Mouse (Mus musculus) left cerebral cortex, adult 9 months (tissue): ENCODE measurements around the gene Asic2.

Source experiments
- DNase-seq, 2 experiments: peaks; one replicate each; pipeline ENCODE4 v3.0.0; 2022; ENCODE audit warnings: low spot score in 2 of 2

The Asic2 gene

DNA sequence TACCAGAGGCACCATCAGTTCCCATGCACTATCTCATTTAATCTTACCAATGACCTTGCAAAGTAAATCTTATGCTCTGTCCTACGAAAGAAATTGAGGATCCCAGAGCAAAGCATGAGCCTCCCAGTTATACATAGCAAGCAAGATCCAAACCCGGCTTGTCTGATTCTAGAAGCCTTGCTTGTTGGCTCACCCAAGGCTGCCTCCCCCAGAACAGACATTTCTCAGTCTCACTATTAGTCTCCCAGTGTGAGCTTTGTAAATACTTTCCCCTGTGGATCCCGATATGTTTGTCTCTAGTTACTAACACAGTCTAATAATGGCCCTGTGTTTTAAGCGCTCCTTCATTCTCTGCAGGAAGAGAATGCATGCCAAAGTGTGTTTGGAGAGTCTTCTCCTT is 446.4 kb downstream of the Asic2 start:
- DNase-seq = no peak

DNA sequence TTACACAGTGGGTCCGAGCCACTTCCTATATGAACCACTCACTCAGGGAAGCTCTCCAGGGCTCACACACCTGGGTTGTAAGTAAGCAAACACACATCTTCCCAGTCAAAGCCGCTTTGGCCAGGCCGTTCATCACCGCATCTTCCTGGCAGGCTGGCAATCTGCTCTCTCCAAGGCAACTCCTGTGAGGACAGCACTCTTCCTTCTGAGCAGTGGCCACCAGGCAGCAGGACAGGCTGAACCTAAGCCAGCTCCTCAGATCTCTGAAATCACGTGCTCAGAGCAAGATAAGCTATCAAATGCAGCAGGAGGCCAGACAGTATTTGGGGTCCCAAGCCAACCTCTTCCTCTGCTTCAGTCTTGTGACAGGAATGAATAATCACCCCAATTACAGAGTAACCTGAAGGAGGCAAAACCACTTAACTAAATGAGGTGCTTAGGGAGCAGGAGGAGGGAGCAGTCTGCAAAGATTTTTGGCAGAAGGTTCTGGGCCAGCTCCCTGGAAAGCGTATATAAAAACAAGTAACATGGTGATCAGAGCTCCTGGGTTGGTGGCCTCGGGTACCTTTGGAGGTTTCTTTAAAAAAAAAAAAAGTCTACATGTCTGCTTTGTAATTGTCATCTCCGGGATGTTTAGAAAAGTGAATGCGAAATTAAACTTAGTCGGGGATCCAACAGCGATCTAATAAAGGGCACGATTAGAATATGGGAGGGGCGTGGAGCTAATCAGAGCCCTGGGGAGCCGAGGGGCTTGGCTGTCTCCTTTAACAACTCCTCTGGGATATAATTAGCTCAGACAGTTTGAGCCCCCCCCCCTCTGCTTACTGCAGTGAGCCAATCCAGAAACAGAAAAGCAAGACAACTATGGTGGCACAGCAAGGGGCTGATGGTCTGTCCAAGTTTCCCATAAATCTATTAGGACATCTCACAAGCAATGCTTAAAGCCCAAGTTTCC is 450.0 kb downstream of the Asic2 start:
- no peak for DNase-seq

DNA sequence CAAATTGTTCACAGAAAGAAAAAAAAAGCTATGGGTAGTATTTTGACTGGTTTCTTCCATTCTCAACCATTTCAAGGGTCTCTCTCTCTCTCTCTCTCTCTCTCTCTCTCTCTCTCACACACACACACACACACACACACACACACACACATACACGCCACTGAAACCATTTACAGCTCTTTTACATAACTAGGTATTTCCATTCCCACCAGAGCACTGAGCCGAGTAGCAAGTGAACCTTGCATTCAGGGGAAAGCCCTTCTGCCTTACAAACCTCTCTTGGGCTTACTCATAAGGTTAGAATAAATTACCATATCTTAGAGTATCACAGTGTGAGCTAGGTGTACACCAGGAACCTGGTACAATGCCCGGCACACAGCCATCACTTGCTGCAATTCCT is 452.5 kb downstream of the Asic2 start:
- no peak for DNase-seq

DNA sequence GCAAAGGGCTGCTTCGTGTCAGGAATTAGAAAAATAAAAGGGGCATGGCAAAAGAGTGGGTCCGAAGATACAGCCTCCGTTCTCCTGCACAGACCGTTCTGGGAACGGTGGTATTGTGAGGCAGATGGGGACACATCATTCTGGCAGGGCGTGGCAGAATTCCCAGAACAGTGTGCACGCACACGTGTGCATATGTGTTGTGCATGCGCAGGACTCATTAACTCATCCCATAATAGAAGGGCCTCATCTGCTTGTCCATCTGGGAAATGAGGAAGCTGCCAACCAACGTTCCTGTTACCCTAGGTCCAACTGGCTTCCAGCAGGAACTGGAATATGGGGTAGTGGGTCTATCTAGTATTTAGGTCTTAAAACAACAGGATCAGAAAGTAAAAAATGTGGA is 455.8 kb downstream of the Asic2 start:
- peak in 1 of 2 experiments; percentile 73 for DNase-seq

DNA sequence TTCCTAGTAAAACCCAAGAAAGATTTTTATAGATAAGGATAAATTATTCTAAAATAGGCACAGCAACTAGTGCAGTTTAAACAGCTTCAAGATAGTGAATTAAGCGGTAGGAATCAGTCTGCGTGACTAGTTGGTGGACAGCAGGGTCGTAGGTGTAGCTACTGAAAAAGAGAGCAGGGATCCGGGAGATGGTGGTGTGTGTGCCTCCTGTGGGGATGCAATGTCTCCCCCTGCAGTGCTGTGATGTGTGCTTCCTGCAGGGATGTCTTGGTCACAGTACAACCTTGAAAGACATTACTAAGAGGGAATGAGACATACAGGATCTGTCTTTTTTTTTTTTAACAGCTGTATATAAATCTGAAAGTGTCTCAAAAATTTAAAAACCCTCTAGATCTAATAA is 456.9 kb downstream of the Asic2 start:
- DNase-seq = no peak

DNA sequence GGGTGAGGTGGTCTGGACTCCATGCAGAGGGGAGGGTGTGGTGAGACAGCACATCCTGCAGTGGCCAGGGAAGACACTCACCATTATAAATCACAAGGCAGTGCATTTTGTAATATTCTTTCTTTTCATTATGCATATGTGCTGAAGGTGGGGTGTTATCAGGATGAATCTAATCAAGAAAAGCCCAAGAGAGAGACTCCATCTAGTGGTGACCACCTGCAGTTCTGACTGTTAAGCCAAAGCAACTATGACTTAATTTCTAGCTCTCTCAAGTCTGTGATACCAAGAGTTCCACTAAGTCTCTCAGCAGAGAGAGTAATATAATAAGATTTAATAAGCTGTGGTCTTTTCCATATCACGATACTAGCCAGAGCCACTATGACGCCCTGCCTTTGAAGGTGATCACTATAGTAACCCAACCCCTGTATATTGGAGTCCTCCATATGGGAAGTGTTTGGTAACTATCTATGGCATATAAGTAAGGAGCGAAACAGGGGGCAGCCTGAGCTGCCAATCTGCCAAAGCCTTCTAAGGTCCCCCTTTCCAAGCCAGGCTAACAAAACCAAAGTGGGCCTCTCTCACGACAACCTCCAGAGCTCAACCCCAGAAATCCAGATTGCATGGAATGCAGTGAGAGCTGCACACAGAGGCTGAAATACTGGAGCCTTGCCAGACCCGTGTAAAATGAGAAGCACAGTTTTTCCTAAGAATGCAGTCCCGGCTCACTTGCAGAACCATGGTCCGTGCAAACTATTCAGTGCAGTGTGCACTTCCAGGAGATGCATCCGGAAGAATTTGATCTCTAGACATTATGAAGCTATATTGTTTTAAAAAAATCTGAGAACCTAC is 459.6 kb downstream of the Asic2 start:
- DNase-seq = peak in 1 of 2 experiments; percentile 50

DNA sequence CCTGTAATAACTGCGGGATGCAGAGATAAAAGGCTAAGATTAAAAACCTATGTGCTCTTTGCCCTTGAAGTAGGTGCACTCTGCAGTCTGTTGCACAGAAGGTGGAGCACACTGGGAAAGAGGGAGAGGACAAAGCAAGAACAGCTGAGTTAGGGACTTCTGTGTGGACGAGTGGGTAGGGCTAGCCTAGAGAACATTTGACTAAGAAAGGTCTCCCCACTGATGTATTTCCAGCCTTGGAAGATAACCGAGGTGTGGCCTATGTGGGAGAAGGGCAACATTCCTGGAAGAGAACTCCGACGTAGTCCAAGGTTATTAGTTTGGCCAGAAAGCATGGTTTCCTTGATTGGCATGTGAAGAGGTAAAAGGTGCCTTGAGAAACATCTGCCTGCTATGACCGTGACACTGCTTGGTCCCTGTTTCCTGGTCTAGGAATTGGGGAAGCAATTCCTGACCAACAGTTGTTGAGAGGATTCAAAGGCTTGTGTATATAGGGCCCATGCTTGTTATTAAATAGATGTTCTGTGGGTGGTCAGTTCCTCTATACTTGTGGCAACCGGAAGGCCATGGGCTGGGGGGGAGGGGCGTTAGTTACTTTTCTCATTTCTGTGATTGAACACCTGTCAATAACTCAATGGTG is 463.3 kb downstream of the Asic2 start:
- no peak for DNase-seq

DNA sequence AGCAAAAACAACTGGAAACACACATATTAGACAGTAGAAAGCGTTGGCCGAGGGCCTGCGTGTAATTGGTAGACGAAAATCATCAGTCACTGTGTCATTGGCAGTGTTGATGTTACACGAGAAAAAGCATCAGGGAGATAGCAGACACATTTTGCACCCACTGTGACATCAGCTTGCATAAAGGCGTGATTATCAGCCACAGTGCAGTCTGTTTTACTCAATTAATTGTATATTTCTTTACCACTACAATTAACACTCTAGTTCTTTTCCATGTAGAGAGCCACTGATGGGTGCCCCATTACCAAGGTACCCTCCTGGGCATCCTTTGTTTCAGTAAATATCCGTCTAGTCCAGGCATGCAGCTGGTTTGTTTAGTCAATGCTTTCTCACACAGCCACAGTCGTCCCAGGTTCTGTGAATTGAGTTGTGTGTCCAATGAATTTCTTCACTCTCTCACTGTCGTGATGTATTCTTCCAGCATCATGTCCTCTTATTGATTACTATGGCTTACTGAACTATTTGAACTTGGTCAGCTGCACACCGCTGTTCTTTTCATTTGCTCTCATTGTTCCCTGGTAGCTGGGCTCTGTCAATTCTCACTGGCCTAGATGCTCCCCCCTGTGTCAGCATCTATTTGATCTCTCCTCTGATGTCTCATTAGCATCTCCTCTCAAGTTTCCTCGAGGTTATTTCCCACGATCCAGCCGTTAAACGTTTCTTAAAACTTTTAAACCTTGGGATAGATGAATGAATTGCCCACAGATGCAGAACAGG is 466.6 kb downstream of the Asic2 start:
- no peak for DNase-seq

DNA sequence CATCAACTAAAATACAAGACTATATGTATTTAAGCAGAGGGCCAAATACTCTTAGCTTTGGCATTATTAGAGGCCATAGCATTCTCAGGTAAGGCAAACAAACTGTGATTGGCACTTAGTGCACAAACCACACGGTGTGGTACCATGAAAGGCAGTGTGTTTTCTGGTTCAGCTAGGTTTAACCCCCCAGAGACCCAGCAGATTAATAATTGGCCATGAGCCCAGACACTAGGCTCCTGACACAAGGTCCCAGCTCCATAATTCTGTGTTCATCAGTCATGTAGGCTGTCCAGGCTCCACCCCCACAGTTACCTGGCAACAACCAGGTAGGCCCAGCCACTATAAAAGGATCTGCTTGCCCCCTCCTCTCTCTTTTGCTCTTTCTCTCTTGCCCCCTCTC is 469.3 kb downstream of the Asic2 start:
- DNase-seq = no peak

DNA sequence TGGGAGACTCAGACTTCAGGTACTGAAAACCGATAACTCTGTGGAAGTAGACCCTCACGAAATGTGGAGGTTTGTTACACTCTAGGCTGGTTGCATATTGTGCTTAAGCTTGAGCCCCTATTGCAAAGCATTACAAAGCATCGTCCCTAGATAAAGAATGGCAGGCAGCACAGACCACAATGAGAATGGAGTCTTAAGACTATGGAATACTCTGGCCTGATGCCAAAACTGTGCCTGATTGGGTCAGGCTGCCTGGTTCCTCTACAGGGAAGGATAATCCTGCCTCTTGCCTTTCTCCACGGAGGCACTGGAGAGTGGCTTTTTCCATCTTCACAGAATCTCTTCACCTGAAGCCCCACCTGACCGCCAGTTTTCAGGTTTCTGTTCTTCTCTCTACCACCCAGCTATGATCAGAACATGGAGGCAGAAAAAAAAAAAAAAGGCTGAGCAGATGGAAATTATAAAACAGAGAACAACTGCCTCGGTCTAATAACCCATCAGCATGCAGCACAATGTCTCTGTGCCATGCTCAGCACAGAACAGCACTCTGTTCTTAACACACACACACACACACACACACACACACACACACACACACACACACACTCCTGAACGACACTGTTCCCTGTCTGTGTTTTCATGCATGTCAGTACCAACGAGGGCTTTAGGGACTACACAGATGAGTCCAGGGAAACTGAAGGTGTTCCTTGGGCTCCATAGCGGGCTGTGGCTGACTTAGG is 470.4 kb downstream of the Asic2 start:
- DNase-seq = no peak

DNA sequence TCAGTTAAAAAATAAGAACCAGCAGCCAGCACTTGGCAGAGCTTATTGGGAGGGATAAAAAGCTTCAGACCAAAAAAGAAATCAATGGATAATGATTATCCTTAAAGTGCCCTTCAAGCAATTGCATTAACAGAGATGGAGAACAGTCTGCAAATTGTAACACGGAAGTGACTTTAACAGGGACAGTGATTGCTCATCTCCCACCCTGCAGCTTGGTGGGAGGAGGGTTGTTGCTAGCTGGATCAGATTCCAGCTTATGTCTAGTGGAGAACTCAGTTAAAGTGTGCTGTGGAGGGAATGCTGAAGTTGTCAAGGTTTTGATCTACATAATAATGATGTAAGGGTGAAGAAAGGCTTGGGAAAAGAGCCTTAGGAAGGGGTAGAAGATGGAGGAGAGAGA is 471.8 kb downstream of the Asic2 start:
- DNase-seq = no peak

DNA sequence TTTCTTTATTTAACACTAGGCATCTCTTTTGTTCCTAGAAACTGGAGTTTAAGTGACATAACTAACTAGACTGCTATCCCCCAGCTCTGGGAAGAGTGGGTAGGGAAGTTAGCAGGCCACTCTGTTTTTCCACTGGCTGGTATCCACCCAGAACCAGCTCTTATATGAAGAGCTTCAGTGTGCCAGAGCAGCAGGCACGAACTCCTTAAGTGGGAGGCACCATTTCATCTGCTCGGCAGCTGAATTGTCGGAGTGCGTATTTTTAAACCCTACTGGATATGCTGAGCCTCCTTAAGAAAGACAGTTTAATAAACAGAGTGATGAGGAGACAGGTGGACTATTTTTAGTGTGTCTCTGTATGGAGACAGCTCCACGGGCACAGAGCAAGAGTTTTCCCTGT is 475.9 kb downstream of the Asic2 start:
- peak; percentile 65 to 66 for DNase-seq

DNA sequence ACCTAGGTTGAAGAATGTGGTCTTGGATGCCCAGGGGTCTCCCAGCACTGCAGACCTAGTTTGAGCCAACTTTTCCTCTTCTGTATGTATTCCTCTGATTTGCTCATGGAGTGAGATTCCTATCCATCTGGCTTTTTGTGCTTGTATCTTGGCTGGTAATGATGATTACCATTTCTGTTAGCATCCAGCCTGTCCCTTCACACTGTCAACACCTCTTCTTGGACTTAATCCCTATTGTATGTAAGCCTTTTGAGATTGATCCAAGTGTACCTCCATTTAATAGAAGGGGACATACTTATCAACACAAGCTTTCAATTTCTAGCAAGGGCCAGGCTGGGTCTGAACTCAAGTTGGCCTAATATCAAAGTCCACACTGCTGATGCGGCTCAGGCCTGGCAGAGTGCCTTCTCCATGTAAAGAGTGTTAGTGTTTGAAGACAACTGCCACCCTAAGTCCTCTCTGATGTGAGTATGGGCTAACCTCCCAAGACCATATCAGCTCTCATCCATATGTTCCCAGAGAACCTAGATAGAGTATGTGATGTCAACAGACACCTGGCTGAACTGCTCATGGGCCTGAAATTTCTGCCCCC is 479.0 kb downstream of the Asic2 start:
- DNase-seq = no peak

DNA sequence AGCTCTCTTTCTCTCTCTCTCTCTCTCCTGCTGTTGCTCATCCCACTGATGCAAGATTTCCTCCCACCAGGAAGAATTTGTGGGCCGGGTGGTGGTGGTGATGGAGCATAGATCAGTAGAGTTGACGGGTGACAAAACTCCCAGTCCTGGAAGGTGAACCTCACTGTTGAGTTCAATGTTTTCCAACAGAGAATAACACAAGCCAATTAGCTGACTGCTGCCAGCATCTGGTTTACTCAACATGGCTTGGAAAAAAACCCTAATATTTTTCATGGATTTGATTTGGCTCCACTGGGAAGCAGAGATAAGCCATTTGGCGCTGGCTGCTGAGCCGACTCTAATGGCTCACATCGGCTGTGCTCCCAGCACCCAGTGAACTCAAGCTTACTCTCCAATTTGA is 479.6 kb downstream of the Asic2 start:
- DNase-seq = no peak

DNA sequence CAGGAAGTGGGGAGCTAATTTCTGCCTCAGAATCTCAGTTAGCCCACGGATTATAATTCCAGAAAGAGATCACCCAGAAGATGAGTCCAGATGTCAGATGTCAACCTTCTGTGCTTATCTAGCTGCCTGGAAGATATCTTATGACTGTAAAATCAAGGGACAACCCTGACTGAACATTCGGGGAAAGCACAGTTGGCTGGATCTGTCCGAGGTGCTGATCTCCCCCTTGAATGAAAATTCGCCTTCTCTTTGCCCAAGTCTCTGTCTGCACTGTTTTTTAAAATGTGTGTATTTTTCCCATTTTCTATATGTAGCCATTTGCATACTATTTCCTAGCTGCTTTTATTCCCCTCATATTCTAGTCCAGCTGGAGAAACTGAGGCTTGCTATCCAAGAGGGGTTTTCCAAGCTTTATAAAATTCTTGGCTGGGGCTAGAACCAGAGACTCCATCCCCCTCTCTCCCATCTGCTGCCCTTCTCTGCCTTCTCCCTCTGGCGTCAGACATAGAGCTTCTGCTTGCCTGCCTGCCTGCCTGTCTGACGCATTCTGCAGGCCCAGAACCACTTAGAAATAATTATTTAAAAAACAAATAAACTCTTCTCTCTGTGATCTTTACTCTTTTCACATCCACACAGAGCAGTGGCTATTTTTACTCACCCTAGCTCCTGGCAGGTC is 481.9 kb downstream of the Asic2 start:
- peak in 1 of 2 experiments; percentile 50 for DNase-seq

DNA sequence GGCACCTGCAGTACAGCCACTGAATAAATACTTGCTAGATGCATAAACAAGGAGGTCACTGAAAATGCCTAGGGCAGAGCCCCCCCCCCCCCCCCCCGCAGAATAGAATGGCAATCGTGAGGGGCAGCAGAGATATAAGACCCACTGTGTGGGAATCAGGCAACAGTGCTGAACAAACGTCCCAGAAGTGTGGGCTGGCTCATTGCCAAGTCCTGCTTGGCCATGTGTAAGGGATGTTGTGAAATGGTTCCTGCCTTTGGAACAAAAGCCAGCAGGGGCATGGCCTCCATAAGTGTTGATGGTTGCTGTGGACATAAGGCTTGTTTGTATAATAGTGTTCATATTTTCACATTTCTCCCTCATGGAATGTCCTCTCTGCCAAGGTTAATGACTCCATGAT is 487.1 kb downstream of the Asic2 start:
- no peak for DNase-seq

DNA sequence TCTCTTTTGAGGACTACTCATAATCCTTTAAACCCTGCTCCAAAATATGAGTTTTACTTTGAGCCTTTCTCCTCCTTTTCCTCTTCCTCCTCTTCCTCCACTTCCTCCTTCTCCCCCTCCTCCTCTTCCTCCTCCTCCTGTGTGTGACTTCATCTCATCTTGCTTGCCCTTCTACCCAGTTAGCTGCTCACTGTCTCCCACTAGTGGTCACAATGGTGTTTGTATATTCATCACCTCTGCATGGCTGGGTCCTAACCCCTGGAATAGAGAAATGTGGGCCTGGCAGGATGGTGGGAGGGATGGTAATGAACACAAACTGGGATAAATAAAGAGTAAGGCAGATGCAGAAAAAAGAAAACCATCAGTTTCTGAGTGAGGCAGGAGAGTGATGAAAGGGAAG is 492.0 kb downstream of the Asic2 start:
- no peak for DNase-seq

DNA sequence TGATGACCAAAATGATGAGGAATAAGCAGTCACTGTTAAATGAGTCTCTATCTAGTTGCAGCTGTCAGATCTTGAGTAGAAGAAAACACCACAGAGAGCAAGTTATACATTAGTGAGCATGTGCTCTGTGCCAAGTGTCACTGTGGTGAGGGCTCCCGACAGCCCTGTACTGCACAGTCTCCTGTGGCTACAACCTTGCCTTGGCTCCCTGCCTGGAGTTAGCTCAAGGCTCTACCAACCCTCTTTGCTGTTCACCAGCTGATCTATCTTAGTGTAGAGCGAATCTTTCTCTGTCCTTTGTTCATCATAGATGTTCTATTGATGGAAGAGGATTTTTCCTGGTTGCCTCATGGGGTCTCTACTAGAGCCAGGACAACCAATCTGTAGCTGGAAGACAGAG is 494.1 kb downstream of the Asic2 start:
- DNase-seq = no peak

DNA sequence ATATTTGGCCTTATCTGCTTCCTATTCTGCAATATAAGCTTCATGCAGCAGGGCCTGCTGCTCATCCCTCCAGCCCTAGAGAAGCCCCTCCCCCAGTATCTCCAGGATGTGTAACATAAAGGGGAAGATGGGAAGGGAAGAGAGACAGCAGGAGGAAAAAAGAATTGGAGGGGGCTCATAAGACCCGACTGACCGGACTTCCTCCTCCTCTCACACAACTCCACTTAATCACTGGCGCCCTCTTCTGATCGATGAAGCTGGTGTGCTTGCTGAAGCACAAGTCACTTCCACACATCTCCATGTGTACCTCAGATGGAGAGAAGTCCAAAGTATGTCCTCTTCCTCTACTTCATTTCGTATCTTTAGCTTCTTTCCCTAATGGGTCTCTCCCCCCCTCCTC is 506.1 kb downstream of the Asic2 start:
- DNase-seq = peak in 1 of 2 experiments; percentile 47

DNA sequence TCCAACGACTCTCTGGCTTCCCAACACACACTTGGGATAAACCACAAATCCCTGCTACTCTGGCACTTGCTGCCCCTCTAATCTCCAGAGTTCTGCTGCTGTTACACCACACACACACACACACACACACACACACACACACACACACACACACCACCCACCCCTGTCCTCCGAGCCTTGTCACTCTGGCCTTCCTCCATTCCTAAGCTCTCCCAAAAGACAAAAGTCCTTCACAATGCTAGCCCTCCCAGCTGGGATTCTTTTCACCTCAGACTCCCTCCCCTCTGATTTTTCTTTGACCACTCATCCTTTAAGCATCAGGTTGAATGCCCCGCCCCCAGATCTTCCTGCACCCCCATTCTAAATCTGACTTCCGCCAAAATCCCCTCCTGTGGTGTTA is 506.5 kb downstream of the Asic2 start:
- no peak for DNase-seq
